ENCODE assay signal across 9 mouse cellular contexts in the genomic region with DNA sequence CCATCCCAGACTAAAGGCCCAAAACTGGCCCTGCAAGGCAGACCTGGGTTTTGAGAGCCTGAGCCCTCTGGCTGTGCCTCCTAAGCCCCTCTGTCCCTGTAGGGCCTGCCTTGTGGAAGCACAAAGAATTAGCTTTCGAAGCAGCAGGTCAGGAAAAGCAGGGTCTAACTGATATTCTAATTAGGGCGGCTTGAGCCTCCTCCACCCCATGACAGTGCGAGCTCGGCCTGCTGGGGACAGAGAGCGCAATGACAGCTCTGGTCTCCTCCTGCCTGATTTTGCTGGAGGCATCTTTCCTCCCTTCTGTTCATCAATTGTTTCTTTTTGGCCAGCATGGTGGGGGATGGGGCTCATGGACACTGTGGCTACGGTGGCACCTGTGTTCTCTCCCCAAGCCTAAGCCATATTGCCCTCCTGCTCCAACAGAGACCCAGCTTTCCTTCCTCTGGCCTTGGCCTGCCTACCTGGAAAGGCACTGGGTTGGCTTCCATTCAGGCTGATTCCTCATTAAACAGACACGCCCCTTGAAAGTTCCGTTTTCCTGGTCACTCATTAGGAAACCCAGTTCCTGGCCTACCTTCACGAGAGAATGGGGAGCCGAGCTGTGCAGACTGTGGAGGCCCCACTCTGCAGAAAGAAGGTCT. TPM values are rescaled to one million over a fixed set of nuclear protein-coding genes. Genes with fewer than 3 reads are reported as not detected.
A peak's percentile ranks its signal among the peaks of the same experiment; 100 is the strongest.
DNase-seq lines count a peak whose midpoint lies in the region; ATAC-seq lines count a peak whose summit lies in the region.
"Had no signal": no experiment of that assay in that cellular context is flagged by ENCODE, and none has a peak within 500 bp of the region (broad histone marks: within the 10 kb centered on the region; RNA-seq: fewer than 3 reads in every experiment).

No protein-coding gene starts in this region.

- H3K4me1 ChIP-seq in limb, embryonic 10.5 days, result peaks cover 33% of the 10 kb centered on the region
- H3K4me1 ChIP-seq in stomach, embryonic 14.5 days (ENCODE audit: control insufficient read depth, insufficient read depth, low read length), result peaks cover 29% of the 10 kb centered on the region

- peak; percentile 22; the same call in 1 of the 2 replicates for ATAC-seq in erythroblast, adult 5-6 weeks (replicated peaks; ENCODE audit: low FRiP score, poor library complexity, severe bottlenecking)
- ATAC-seq in stomach, embryonic 14.5 days (ENCODE audit: insufficient number of reproducible peaks, insufficient read depth, low FRiP score, low read depth), result no peak
- ATAC-seq in megakaryocyte-erythroid progenitor cell, adult 5-6 weeks (replicated peaks; ENCODE audit: low FRiP score, low TSS enrichment, poor library complexity, severe bottlenecking), result no peak
- ATAC-seq in inflammation-experienced regulatory T-cells, adult 6 months, result no peak

- 0 out of 2 replicates have a peak overlapping the region, but pooled peaks have one; percentile 14 for H3K4me2 ChIP-seq in stomach, embryonic 14.5 days (replicated peaks; ENCODE audit: low read depth, low read length)
- H3K4me2 ChIP-seq: limb, embryonic 13.5 days had no signal

- H3K27me3 ChIP-seq in limb, embryonic 10.5 days (ENCODE audit: low read depth, poor library complexity, severe bottlenecking), result no peaks in the 10 kb centered on the region
- H3K27me3 ChIP-seq in stomach, embryonic 14.5 days (ENCODE audit: control insufficient read depth, insufficient read depth, low read length), result no peaks in the 10 kb centered on the region
- H3K27me3 ChIP-seq: limb, embryonic 13.5 days had no signal

- DNase-seq in lung, adult 18-20 months, result peak; percentile 51 to 62
- DNase-seq in lung, postnatal 14 days, result no peak
- DNase-seq in limb, embryonic 10.5 days (ENCODE audit: low spot score), result no peak
- no peak for DNase-seq in gastrocnemius, adult 8-10 months (ENCODE audit: low spot score in 2 of 2)

- H3K9me3 ChIP-seq in limb, embryonic 10.5 days (replicated peaks), result no peaks in the 10 kb centered on the region
- H3K9me3 ChIP-seq in stomach, embryonic 14.5 days (ENCODE audit: control insufficient read depth, low read depth, low read length), result no peaks in the 10 kb centered on the region
- H3K9me3 ChIP-seq: limb, embryonic 13.5 days had no signal

- 77% methylated on average over 10 of the region's 10 CpGs for WGBS in limb, embryonic 10.5 days
- WGBS in stomach, embryonic 14.5 days, result 66% methylated on average over 10 of the region's 10 CpGs

- peak overlapping the region; percentile 14; the same call in 1 of the 2 replicates for H3K9ac ChIP-seq in stomach, embryonic 14.5 days (replicated peaks; ENCODE audit: low read depth, low read length)
- H3K9ac ChIP-seq: limb, embryonic 13.5 days had no signal

- H3K4me3 ChIP-seq in limb, embryonic 10.5 days, result no peak overlapping the region; the same call in 1 of the 2 replicates
- no peak overlapping the region for H3K4me3 ChIP-seq in stomach, embryonic 14.5 days (ENCODE audit: low read depth, low read length)
- H3K4me3 ChIP-seq: limb, embryonic 13.5 days had no signal

- H3K36me3 ChIP-seq in limb, embryonic 10.5 days, result no peaks in the 10 kb centered on the region
- H3K36me3 ChIP-seq in stomach, embryonic 14.5 days (ENCODE audit: control insufficient read depth, insufficient read depth, low read length), result no peaks in the 10 kb centered on the region
- H3K36me3 ChIP-seq: limb, embryonic 13.5 days had no signal

- peak overlapping the region; percentile 62 for H3K27ac ChIP-seq in limb, embryonic 10.5 days
- peak overlapping the region; percentile 71; the same call in 1 of the 2 replicates for H3K27ac ChIP-seq in stomach, embryonic 14.5 days (ENCODE audit: low read length)

RNA-seq across cellular contexts. Expression of a gene that starts 23.2 kb away (rescaled TPM):
- total RNA-seq in erythroblast, adult 5-6 weeks (2015; ENCODE audit: low replicate concordance), result 150 and 160 TPM in 2 replicates
- 72.8 and 92.6 TPM in 2 replicates for total RNA-seq in erythroblast, adult 5-6 weeks (2017; ENCODE audit: low replicate concordance)
- 608 and 623 TPM in 2 replicates for polyA plus RNA-seq in limb, embryonic 10.5 days (2016; fragmentation: Nextera tagmentation; extraction: Ambion mirVana)
- 681 and 750 TPM in 2 replicates for polyA plus RNA-seq in stomach, embryonic 14.5 days (2014; fragmentation: Nextera tagmentation; extraction: Ambion mirVana)
- total RNA-seq in gastrocnemius, adult 8-10 months (2022), result 100 to 1,000 TPM; 712 to 770 (median 740) TPM
- 536 and 684 TPM in 2 replicates for total RNA-seq in megakaryocyte-erythroid progenitor cell, adult 5-6 weeks (2014; fragmentation: Nextera tagmentation)
- total RNA-seq in megakaryocyte-erythroid progenitor cell, adult 5-6 weeks (2017), result 637 and 817 TPM in 2 replicates
- 100 to 1,000 TPM; 235 to 309 (median 282) TPM for polyA plus RNA-seq in inflammation-experienced regulatory T-cells, adult 6 months (2017; shearing (Covaris generic))

RNA-seq across cellular contexts. Expression of a gene that starts 27.8 kb away (rescaled TPM):
- not detected in 2 replicates for total RNA-seq in erythroblast, adult 5-6 weeks (2015; ENCODE audit: low replicate concordance)
- not detected in 2 replicates for total RNA-seq in erythroblast, adult 5-6 weeks (2017; ENCODE audit: low replicate concordance)
- 0.65 and 0.69 TPM in 2 replicates for polyA plus RNA-seq in limb, embryonic 10.5 days (2016; fragmentation: Nextera tagmentation; extraction: Ambion mirVana)
- polyA plus RNA-seq in stomach, embryonic 14.5 days (2014; fragmentation: Nextera tagmentation; extraction: Ambion mirVana), result 0.22 TPM in 1 of 2 replicates, not detected in the other
- total RNA-seq in gastrocnemius, adult 8-10 months (2022), result under 1 TPM in 3 of 4 experiments, not detected in 1; 0.07 to 0.29 (median 0.16) TPM
- not detected in 2 replicates for total RNA-seq in megakaryocyte-erythroid progenitor cell, adult 5-6 weeks (2014; fragmentation: Nextera tagmentation)
- not detected in 2 replicates for total RNA-seq in megakaryocyte-erythroid progenitor cell, adult 5-6 weeks (2017)
- polyA plus RNA-seq in inflammation-experienced regulatory T-cells, adult 6 months (2017; shearing (Covaris generic)), result under 1 TPM in 1 of 3 experiments, not detected in 2; 0.10 TPM

RNA-seq across cellular contexts. Expression of a gene that starts 35.6 kb away (rescaled TPM):
- total RNA-seq in erythroblast, adult 5-6 weeks (2015; ENCODE audit: low replicate concordance), result 8.3 and 8.6 TPM in 2 replicates
- total RNA-seq in erythroblast, adult 5-6 weeks (2017; ENCODE audit: low replicate concordance), result 13.4 and 20.5 TPM in 2 replicates
- 4.8 and 6.0 TPM in 2 replicates for polyA plus RNA-seq in limb, embryonic 10.5 days (2016; fragmentation: Nextera tagmentation; extraction: Ambion mirVana)
- polyA plus RNA-seq in stomach, embryonic 14.5 days (2014; fragmentation: Nextera tagmentation; extraction: Ambion mirVana), result 20.9 and 23.9 TPM in 2 replicates
- total RNA-seq in gastrocnemius, adult 8-10 months (2022), result 1 to 10 TPM; 4.1 to 8.0 (median 6.0) TPM
- 6.7 and 8.2 TPM in 2 replicates for total RNA-seq in megakaryocyte-erythroid progenitor cell, adult 5-6 weeks (2014; fragmentation: Nextera tagmentation)
- total RNA-seq in megakaryocyte-erythroid progenitor cell, adult 5-6 weeks (2017), result 6.0 and 7.1 TPM in 2 replicates
- 10 to 100 TPM in 1 of 3 experiments, 1 to 10 TPM in 2; 4.1 to 12.6 (median 8.6) TPM for polyA plus RNA-seq in inflammation-experienced regulatory T-cells, adult 6 months (2017; shearing (Covaris generic))

RNA-seq across cellular contexts. Expression of a gene that starts 37.6 kb away (rescaled TPM):
- not detected in 2 replicates for total RNA-seq in erythroblast, adult 5-6 weeks (2015; ENCODE audit: low replicate concordance)
- total RNA-seq in erythroblast, adult 5-6 weeks (2017; ENCODE audit: low replicate concordance), result not detected in 2 replicates
- not detected in 2 replicates for polyA plus RNA-seq in limb, embryonic 10.5 days (2016; fragmentation: Nextera tagmentation; extraction: Ambion mirVana)
- not detected in 2 replicates for polyA plus RNA-seq in stomach, embryonic 14.5 days (2014; fragmentation: Nextera tagmentation; extraction: Ambion mirVana)
- total RNA-seq in gastrocnemius, adult 8-10 months (2022), result not detected
- total RNA-seq in megakaryocyte-erythroid progenitor cell, adult 5-6 weeks (2014; fragmentation: Nextera tagmentation), result not detected in 2 replicates
- not detected in 2 replicates for total RNA-seq in megakaryocyte-erythroid progenitor cell, adult 5-6 weeks (2017)
- polyA plus RNA-seq in inflammation-experienced regulatory T-cells, adult 6 months (2017; shearing (Covaris generic)), result not detected
- polyA plus RNA-seq: limb, embryonic 13.5 days had no signal

Comparison
In these comparisons a context has a peak if more than half of its experiments do, and no peak if none do; other contexts are left out.
1. DNase-seq: peak in lung, adult 18-20 months (2 of 2); none in lung, postnatal 14 days (single experiment), limb, embryonic 10.5 days (single experiment) and gastrocnemius, adult 8-10 months (0 of 2).